Mouse (Mus musculus): ENCODE measurements around the gene Gm28053. TPM values are rescaled to one million over a fixed set of nuclear protein-coding genes. Genes with fewer than 3 reads are reported as not detected.
A peak's percentile ranks its signal among the peaks of the same experiment; 100 is the strongest.

Gene Gm28053
- polyA plus RNA-seq, 3 experiments from 2014 or later: 58.9 to 85.2 (median 59.9) TPM

- ATAC-seq: no peak
Measured at GRCm38 (mm10) chr6:48692962-48693361, 25.4 kb upstream of the Gm28053 start.

GRCm38 (mm10) chr6:48696830-48697554 is 21.4 kb upstream of the Gm28053 start:
- peak; percentile 44 for ATAC-seq

GRCm38 (mm10) chr6:48697555-48697930 is 20.9 kb upstream of the Gm28053 start:
- no peak for ATAC-seq

- ATAC-seq: no peak
Measured at GRCm38 (mm10) chr6:48698066-48698856, 20.1 kb upstream of the Gm28053 start.

GRCm38 (mm10) chr6:48698888-48699287 is 19.5 kb upstream of the Gm28053 start:
- no peak for ATAC-seq

- peak; percentile 60 for ATAC-seq
Measured at GRCm38 (mm10) chr6:48700251-48701075, 17.9 kb upstream of the Gm28053 start.

GRCm38 (mm10) chr6:48702146-48702545 is 16.3 kb upstream of the Gm28053 start:
- no peak for ATAC-seq

GRCm38 (mm10) chr6:48702601-48703000 is 15.8 kb upstream of the Gm28053 start:
- ATAC-seq: no peak

- no peak for ATAC-seq
Measured at GRCm38 (mm10) chr6:48704146-48704545, 14.3 kb upstream of the Gm28053 start.

- ATAC-seq: no peak
Measured at GRCm38 (mm10) chr6:48706130-48706529, 12.3 kb upstream of the Gm28053 start.

GRCm38 (mm10) chr6:48720326-48720725 is 1.9 kb downstream of the Gm28053 start:
- peak; percentile 11 for ATAC-seq

GRCm38 (mm10) chr6:48723468-48723867 is 5.1 kb downstream of the Gm28053 start:
- no peak for ATAC-seq

GRCm38 (mm10) chr6:48725476-48725875 is 7.1 kb downstream of the Gm28053 start:
- ATAC-seq: peak; percentile 72

- peak; percentile 69 for ATAC-seq
Measured at GRCm38 (mm10) chr6:48727761-48728160, 9.4 kb downstream of the Gm28053 start.

- peak; percentile 91 for ATAC-seq
Measured at GRCm38 (mm10) chr6:48732864-48733304, 14.5 kb downstream of the Gm28053 start.

- no peak for ATAC-seq
Measured at GRCm38 (mm10) chr6:48733660-48734059, 15.3 kb downstream of the Gm28053 start.

- ATAC-seq: no peak
Measured at GRCm38 (mm10) chr6:48737053-48737452, 18.6 kb downstream of the Gm28053 start.

- ATAC-seq: no peak
Measured at GRCm38 (mm10) chr6:48737688-48738087, 19.3 kb downstream of the Gm28053 start.

- peak; percentile 61 for ATAC-seq
Measured at GRCm38 (mm10) chr6:48738961-48739779, 20.8 kb downstream of the Gm28053 start, which contains the start of gene Gimap1. Gimap1 (plus strand) TSS chr6:48739054.

- ATAC-seq: no peak
Measured at GRCm38 (mm10) chr6:48739780-48740055, 21.3 kb downstream of the Gm28053 start.

GRCm38 (mm10) chr6:48740501-48741169 is 22.2 kb downstream of the Gm28053 start:
- no peak for ATAC-seq

- no peak for ATAC-seq
Measured at GRCm38 (mm10) chr6:48741273-48741672, 22.9 kb downstream of the Gm28053 start.
